Mouse (Mus musculus): ENCODE data around the gene Clec2d. TPM values are rescaled to one million over a fixed set of nuclear protein-coding genes. Genes with fewer than 3 reads are reported as not detected.
"Not testable (repeated sequence)": the region's sequence is repeated elsewhere in the genome, so short reads cannot be mapped to it uniquely, and the experiment has no call there.

Gene Clec2d
- 1 to 10 TPM; 3.9 to 6.0 TPM for total RNA-seq (2021)
- long read RNA-seq, result 0 reads

GRCm38 (mm10) chr6:129180403-129181169 is at the start of gene Clec2d:
TSS of gene Clec2d (plus strand) at chr6:129180615.
- peak in 1 of 2 experiments; percentile 56 for DNase-seq (ENCODE audit: low spot score in 2 of 2)

- no peak for DNase-seq (ENCODE audit: low spot score in 2 of 2)
Measured at GRCm38 (mm10) chr6:129132604-129133341, 47.6 kb upstream of the Clec2d start.

GRCm38 (mm10) chr6:129146812-129147211 is 33.6 kb upstream of the Clec2d start:
- DNase-seq (ENCODE audit: low spot score in 2 of 2), result no peak

- no peak for DNase-seq (ENCODE audit: low spot score in 2 of 2)
Measured at GRCm38 (mm10) chr6:129160103-129160502, 20.3 kb upstream of the Clec2d start.

- no peak for DNase-seq (ENCODE audit: low spot score in 2 of 2)
Measured at GRCm38 (mm10) chr6:129161136-129161535, 19.3 kb upstream of the Clec2d start.

- no peak for DNase-seq (ENCODE audit: low spot score in 2 of 2)
Measured at GRCm38 (mm10) chr6:129161951-129162350, 18.5 kb upstream of the Clec2d start.

- DNase-seq (ENCODE audit: low spot score in 2 of 2), result no peak
Measured at GRCm38 (mm10) chr6:129162587-129163159, 17.7 kb upstream of the Clec2d start.

GRCm38 (mm10) chr6:129163606-129164005 is 16.8 kb upstream of the Clec2d start:
- no peak for DNase-seq (ENCODE audit: low spot score in 2 of 2)

GRCm38 (mm10) chr6:129170925-129171324 is 9.5 kb upstream of the Clec2d start:
- no peak for DNase-seq (ENCODE audit: low spot score in 2 of 2)

- DNase-seq (ENCODE audit: low spot score in 2 of 2), result no peak
Measured at GRCm38 (mm10) chr6:129171675-129172074, 8.7 kb upstream of the Clec2d start.

- DNase-seq (ENCODE audit: low spot score in 2 of 2), result no peak
Measured at GRCm38 (mm10) chr6:129174836-129175235, 5.6 kb upstream of the Clec2d start.

- no peak for DNase-seq (ENCODE audit: low spot score in 2 of 2)
Measured at GRCm38 (mm10) chr6:129175612-129176011, 4.8 kb upstream of the Clec2d start.

GRCm38 (mm10) chr6:129176621-129177020 is 3.8 kb upstream of the Clec2d start:
- DNase-seq (ENCODE audit: low spot score in 2 of 2), result no peak

GRCm38 (mm10) chr6:129179281-129179680 is 1.1 kb upstream of the Clec2d start:
- no peak for DNase-seq (ENCODE audit: low spot score in 2 of 2)

GRCm38 (mm10) chr6:129179831-129180230 is 584 bp upstream of the Clec2d start:
- not testable (repeated sequence) for DNase-seq (ENCODE audit: low spot score in 2 of 2)

- no peak for DNase-seq (ENCODE audit: low spot score in 2 of 2)
Measured at GRCm38 (mm10) chr6:129181249-129181648, 834 bp downstream of the Clec2d start.

- no peak for DNase-seq (ENCODE audit: low spot score in 2 of 2)
Measured at GRCm38 (mm10) chr6:129181683-129182082, 1.3 kb downstream of the Clec2d start.

GRCm38 (mm10) chr6:129182518-129182917 is 2.1 kb downstream of the Clec2d start:
- no peak for DNase-seq (ENCODE audit: low spot score in 2 of 2)

GRCm38 (mm10) chr6:129184001-129184400 is 3.6 kb downstream of the Clec2d start:
- not testable (repeated sequence) for DNase-seq (ENCODE audit: low spot score in 2 of 2)

GRCm38 (mm10) chr6:129184788-129185187 is 4.4 kb downstream of the Clec2d start:
- no peak for DNase-seq (ENCODE audit: low spot score in 2 of 2)

GRCm38 (mm10) chr6:129186022-129186421 is 5.6 kb downstream of the Clec2d start:
- DNase-seq (ENCODE audit: low spot score in 2 of 2), result no peak
